Mouse (Mus musculus) heart, embryonic 14.5 days (tissue): ENCODE measurements around the gene Acot3. TPM values are rescaled to one million over a fixed set of nuclear protein-coding genes. Genes with fewer than 3 reads are reported as not detected.

Experiments used
- ATAC-seq: fragments of 200-750 bp; cut with Nextera tagmentation; 2 replicates; pipeline ENCODE4 v1.8.0; 2017; ENCODE audit warnings: low read depth, moderate TSS enrichment; ENCODE audit not compliant: insufficient number of reproducible peaks, insufficient read depth, low FRiP score
- H3K27ac ChIP-seq, 2 experiments: fragments of 200-500 bp in 1 of 2; fragments of 300-500 bp in 1 of 2; sonication (generic) in 1 of 2; replicated peaks in 1 of 2; 2 replicates each; pipeline ENCODE4 v1.5.1; 2012 to 2014; ENCODE audit warnings: low read depth in 2 of 2, low read length in 2 of 2, control low read depth in 1 of 2, mild to moderate bottlenecking in 1 of 2, mixed read lengths in 1 of 2; ENCODE audit not compliant: control insufficient read depth in 1 of 2, insufficient read depth in 1 of 2
- H3K27me3 ChIP-seq: fragments of 300-500 bp; sonication (generic); 2 replicates; pipeline ENCODE4 v1.6.1; 2014; ENCODE audit warnings: mild to moderate bottlenecking, low read length, control low read depth; ENCODE audit not compliant: control insufficient read depth, insufficient read depth
- H3K36me3 ChIP-seq: fragments of 300-500 bp; sonication (generic); 2 replicates; pipeline ENCODE4 v1.6.1; 2014; ENCODE audit warnings: mild to moderate bottlenecking, control low read depth, low read length, mixed read lengths; ENCODE audit not compliant: control insufficient read depth, insufficient read depth
- H3K4me1 ChIP-seq, 2 experiments: fragments of 200-500 bp in 1 of 2; fragments of 300-500 bp in 1 of 2; sonication (generic) in 1 of 2; 2 replicates each; pipeline ENCODE4 v1.6.1; 2012 to 2014; ENCODE audit warnings: low read length in 2 of 2, control low read depth in 1 of 2, mixed read lengths in 1 of 2; ENCODE audit not compliant: control insufficient read depth in 2 of 2, insufficient read depth in 2 of 2
- H3K4me2 ChIP-seq: fragments of 300-500 bp; sonication (generic); 2 replicates; pipeline ENCODE4 v1.6.1; 2014; ENCODE audit warnings: mild to moderate bottlenecking, low read length
- H3K4me3 ChIP-seq, 2 experiments: fragments of 200-500 bp in 1 of 2; fragments of 300-500 bp in 1 of 2; sonication (generic) in 1 of 2; 2 replicates each; pipeline ENCODE4 v1.5.1; 2012 to 2014; ENCODE audit warnings: low read length in 2 of 2, mild to moderate bottlenecking in 2 of 2, control low read depth in 1 of 2, low read depth in 1 of 2, moderate library complexity in 1 of 2; ENCODE audit not compliant: control insufficient read depth in 1 of 2, insufficient read depth in 1 of 2
- H3K9ac ChIP-seq: fragments of 300-500 bp; sonication (generic); 2 replicates; pipeline ENCODE4 v1.6.1; 2014; ENCODE audit warnings: mild to moderate bottlenecking, low read length
- H3K9me3 ChIP-seq: fragments of 300-500 bp; sonication (generic); 2 replicates; pipeline ENCODE4 v1.6.1; 2016; ENCODE audit warnings: low read length, control low read depth; ENCODE audit not compliant: control insufficient read depth
- WGBS: fragments of 180-500 bp; shearing (Covaris S2); extraction: QIAGEN DNeasy Blood & Tissue Kit; methylation state at CpG from one replicate; pipeline ENCODE4 v1.1.7; 2014; 5-methylcytosine and 5-hydroxymethylcytosine counted together
- polyA plus RNA-seq: library from polyadenylated mRNA; unstranded; fragments of >200 nt; fragmentation: Nextera tagmentation; extraction: Ambion mirVana; gene quantifications from 2 replicates; pipeline ENCODE4 v1.2.1, GENCODE M21; 2014

Gene Acot3
- polyA plus RNA-seq, 1 experiment from 2014 or later, result 0.72 TPM

DNA sequence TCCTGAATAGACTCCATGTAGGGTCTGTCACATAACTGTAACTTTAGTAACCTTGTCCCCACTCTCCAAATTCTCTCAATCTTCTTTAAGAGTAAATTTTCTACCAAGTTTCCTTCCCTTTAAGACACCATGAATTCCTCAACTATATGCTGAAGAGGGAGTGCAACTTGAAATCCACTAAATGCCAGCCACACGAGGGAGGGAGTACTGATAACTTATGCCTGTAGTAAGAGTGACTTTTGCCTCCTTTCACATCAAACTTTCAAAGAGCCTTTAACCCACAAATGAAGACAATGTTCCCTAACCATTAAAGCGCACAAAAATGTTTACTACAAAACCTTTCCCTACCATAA lies 49.5 kb downstream of the Acot3 start:
- no peak for ATAC-seq
- no peaks in the 10 kb centered on the region for H3K36me3 ChIP-seq
- H3K4me2 ChIP-seq, result peak overlapping the region; percentile 83
- WGBS, result 52% methylated on average over 2 of the region's 2 CpGs
- H3K9ac ChIP-seq, result peak overlapping the region; percentile 74; the same call in 1 of the 2 replicates
- 0 out of 4 replicates have a peak, but pooled peaks cover 0 to 3% of the 10 kb centered on the region in 2 experiments for H3K4me1 ChIP-seq
- H3K27ac ChIP-seq, result no peak overlapping the region
- H3K9me3 ChIP-seq, result no peaks in the 10 kb centered on the region
- H3K4me3 ChIP-seq, result peak overlapping the region; percentile 54 to 65
- H3K27me3 ChIP-seq, result no peaks in the 10 kb centered on the region

DNA sequence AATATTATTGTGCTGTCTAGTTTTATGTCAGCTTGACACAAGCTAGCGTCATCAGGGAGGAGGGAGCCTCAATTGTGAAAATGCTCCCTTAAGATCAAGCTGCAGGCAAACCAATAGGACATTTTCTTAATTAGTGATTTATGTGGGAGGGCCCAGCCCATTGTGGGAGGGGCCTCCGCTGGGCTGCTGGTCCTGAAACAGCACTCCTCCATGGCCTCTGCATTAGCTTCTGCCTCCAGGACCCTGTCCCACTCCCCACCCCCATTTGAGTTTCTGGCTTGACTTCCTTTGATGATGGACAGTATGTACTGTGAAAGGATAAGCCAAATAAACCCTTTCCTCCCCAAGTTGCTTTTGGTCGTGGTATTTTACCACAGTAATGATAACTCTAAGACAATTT lies 55.1 kb downstream of the Acot3 start:
- H3K36me3 ChIP-seq, result no peaks in the 10 kb centered on the region
- no peaks in the 10 kb centered on the region for H3K27me3 ChIP-seq
- 75% methylated on average over 3 of the region's 3 CpGs for WGBS
- H3K4me2 ChIP-seq, result no peak overlapping the region
- no peaks in the 10 kb centered on the region for H3K9me3 ChIP-seq
- no peak overlapping the region for H3K4me3 ChIP-seq
- H3K4me1 ChIP-seq, result no peaks in the 10 kb centered on the region
- no peak overlapping the region for H3K9ac ChIP-seq
- ATAC-seq, result no peak
- no peak overlapping the region for H3K27ac ChIP-seq

DNA sequence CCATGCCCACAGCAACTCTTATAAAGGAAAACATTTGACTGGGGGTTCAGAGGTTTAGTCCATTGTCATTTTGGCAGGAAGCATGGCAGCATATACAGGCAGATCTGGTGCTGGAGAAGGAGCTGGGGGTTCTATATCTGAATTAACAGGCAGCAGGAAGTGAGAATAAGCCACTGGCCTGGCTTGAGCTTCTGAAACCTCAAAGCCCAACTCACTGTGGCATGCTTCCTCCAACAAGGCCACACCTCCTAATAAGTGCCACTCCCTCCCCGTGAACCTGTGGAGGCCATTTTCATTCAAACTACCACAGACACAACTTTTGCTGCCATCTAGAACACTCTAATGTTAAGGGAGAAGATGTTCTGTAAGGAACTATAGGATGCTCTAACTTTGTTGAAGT lies 55.7 kb downstream of the Acot3 start:
- no peak overlapping the region for H3K27ac ChIP-seq
- no peak overlapping the region for H3K4me2 ChIP-seq
- 80% methylated on average over 1 of the region's 1 CpGs for WGBS
- no peak overlapping the region for H3K4me3 ChIP-seq
- no peaks in the 10 kb centered on the region for H3K27me3 ChIP-seq
- H3K36me3 ChIP-seq, result no peaks in the 10 kb centered on the region
- no peak for ATAC-seq
- H3K4me1 ChIP-seq, result no peaks in the 10 kb centered on the region
- H3K9ac ChIP-seq, result no peak overlapping the region
- H3K9me3 ChIP-seq, result no peaks in the 10 kb centered on the region

DNA sequence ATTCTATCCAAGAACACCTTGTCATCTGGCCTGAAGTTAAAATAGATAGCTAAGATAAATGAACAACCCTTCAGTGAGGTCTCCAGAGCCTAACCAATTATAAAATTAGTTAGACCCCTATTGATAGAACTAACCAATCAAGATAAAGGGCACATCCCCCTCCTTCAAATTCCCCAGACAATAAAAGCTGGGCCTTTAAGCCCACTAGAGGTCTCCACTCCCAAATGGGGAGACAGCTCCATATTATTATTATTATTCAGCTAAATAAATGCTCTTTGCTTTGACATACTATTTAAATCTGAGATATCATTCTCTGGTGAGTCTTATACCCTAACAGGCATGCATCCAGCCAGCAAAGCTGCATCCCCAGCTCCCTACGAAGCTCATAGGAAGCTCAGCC lies 58.0 kb downstream of the Acot3 start:
- H3K4me1 ChIP-seq, result peaks cover 0 to 3% of the 10 kb centered on the region in 2 experiments; a peak in 1 of 4 replicates
- no peak for ATAC-seq
- no peak overlapping the region for H3K4me2 ChIP-seq
- 75% methylated on average over 1 of the region's 1 CpGs for WGBS
- H3K27me3 ChIP-seq, result no peaks in the 10 kb centered on the region
- no peak overlapping the region for H3K9ac ChIP-seq
- H3K4me3 ChIP-seq, result no peak overlapping the region
- no peaks in the 10 kb centered on the region for H3K36me3 ChIP-seq
- H3K9me3 ChIP-seq, result no peaks in the 10 kb centered on the region
- H3K27ac ChIP-seq, result no peak overlapping the region

Other genes with a start within 250 kb of the Acot3 start
- 29.9 and 31.8 TPM in 2 replicates for gene Numb, start 130.2 kb upstream of the Acot3 start, polyA plus RNA-seq
- gene Riox1, start 101.5 kb upstream of the Acot3 start, polyA plus RNA-seq, result 7.8 and 9.2 TPM in 2 replicates
- not detected in 2 replicates for gene Heatr4, start 67.3 kb upstream of the Acot3 start, polyA plus RNA-seq
- 79.5 and 81.2 TPM in 2 replicates for gene Acot2, start 64.3 kb upstream of the Acot3 start, polyA plus RNA-seq
- 30.0 and 31.9 TPM in 2 replicates for gene Acot1, start 42.7 kb upstream of the Acot3 start, polyA plus RNA-seq
- gene Acot4, start 13.8 kb upstream of the Acot3 start, polyA plus RNA-seq, result 0.30 and 0.32 TPM in 2 replicates
- gene Gm49366, start 13.2 kb upstream of the Acot3 start, polyA plus RNA-seq, result not detected in 2 replicates
- gene Acot5, start 17.2 kb downstream of the Acot3 start, polyA plus RNA-seq, result not detected in 2 replicates
- 1.4 TPM in 2 replicates for gene Acot6, start 48.5 kb downstream of the Acot3 start, polyA plus RNA-seq
- 2.4 and 3.4 TPM in 2 replicates for gene Dnal1, start 62.2 kb downstream of the Acot3 start, polyA plus RNA-seq
- 0.43 and 0.68 TPM in 2 replicates for gene Pnma1, start 96.3 kb downstream of the Acot3 start, polyA plus RNA-seq
- 7.1 and 7.4 TPM in 2 replicates for gene Elmsan1, start 166.7 kb downstream of the Acot3 start, polyA plus RNA-seq
- gene Ptgr2, start 233.1 kb downstream of the Acot3 start, polyA plus RNA-seq, result 79.0 and 92.4 TPM in 2 replicates